Mouse (Mus musculus) cortical plate, adult 2 months (tissue): ENCODE data around the gene Tnfrsf21.

Experiments used
- CTCF ChIP-seq: fragments of 200-500 bp; IDR thresholded peaks from 2 replicates; pipeline ENCODE4 v1.5.1; 2011; ENCODE audit warnings: mild to moderate bottlenecking, control low read depth, low read length; ENCODE audit not compliant: insufficient read depth; ENCODE audit errors: extremely low read depth
- POLR2A ChIP-seq: fragments of 200-500 bp; IDR thresholded peaks from 2 replicates; pipeline ENCODE4 v1.6.1; 2011; ENCODE audit warnings: mild to moderate bottlenecking, low read length, control low read depth; ENCODE audit not compliant: insufficient read depth; ENCODE audit errors: extremely low read depth

DNA sequence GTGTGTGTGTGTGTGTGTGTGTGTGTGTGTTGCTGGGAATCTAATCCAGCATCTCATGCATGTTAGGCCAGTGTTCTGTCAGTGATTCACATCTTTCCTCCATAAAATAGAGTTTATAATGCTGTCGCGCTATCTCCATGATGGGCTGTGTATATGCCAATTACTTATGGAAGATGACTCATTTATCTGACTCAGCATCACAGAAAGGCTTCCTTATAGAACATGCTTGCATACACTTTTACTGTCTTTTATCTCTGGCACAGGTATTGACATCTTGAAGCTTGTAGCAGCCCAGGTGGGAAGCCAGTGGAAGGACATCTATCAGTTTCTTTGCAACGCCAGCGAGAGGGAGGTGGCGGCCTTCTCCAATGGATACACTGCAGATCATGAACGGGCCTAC, 48.4 kb downstream of the Tnfrsf21 start:
- TF ChIP-seq CTCF: no peak
- no peak for TF ChIP-seq POLR2A
